Mouse (Mus musculus) NIH3T3 (cell line): ENCODE measurements around the gene Kcnab1.
A peak's percentile ranks its signal among the peaks of the same experiment; 100 is the strongest.

Source experiments
- DNase-seq: peaks from one replicate; pipeline ENCODE4 v3.0.0-alpha.2; 2012; ENCODE audit warnings: low read depth

Kcnab1 gene

DNA sequence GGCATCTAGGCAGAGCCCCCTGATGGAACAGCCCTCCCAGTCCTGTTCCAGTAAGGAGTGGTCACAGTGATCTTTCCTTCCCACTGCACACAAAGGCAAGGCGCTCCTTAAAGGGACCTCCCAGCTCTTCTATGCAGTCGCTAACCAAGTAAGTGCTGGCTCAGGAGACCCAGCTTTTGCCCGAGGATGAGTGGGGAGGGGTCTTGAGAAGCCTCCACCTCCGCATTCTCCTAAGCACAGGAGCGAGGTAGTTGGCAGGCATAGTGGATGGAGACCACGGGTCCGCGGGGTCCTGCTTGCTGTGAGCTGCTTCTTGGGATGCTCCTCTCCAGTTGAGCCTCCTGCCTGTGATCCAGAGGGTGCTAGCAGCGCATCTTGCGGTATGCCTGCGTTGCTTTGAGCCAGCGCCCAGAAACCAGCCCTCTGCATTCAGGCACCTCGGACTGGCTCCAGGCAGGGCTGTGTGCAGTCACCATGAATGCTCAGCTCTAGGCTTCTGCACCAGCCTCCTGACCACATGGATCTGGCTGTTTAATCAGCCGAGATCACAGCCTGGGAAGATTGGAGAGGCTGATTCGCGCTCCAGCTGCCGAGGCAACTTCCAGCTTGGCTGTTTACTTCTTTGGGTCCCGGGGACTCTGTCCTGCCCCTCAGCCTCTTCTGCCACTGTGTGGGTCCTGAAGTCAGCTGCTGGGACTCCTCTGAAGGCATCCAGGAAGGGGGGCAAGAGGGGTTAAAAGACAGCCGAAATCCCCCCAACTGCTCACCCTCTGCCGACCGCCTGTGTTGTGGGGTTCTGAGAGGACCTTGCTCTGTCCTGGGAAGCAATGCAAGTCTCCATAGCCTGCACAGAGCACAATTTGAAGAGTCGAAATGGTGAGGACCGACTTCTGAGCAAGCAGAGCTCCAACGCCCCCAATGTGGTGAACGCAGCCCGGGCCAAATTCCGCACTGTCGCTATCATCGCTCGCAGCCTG is at the start of gene Kcnab1:
Gene Kcnab1, plus strand, starts transcription at position 440 of the 977 bp plus-strand sequence.
- DNase-seq = peak; percentile 68

GRCm38 (mm10) chr3:65088295-65088694 is 20.9 kb upstream of the Kcnab1 start:
- DNase-seq = no peak

- DNase-seq = no peak
These were observed 5.1 kb upstream of the Kcnab1 start for GRCm38 (mm10) chr3:65104117-65104516.

- DNase-seq = no peak
These were observed 1.0 kb downstream of the Kcnab1 start for GRCm38 (mm10) chr3:65110190-65110589.

GRCm38 (mm10) chr3:65111176-65111575 is 2.0 kb downstream of the Kcnab1 start:
- DNase-seq = peak; percentile 34

DNA sequence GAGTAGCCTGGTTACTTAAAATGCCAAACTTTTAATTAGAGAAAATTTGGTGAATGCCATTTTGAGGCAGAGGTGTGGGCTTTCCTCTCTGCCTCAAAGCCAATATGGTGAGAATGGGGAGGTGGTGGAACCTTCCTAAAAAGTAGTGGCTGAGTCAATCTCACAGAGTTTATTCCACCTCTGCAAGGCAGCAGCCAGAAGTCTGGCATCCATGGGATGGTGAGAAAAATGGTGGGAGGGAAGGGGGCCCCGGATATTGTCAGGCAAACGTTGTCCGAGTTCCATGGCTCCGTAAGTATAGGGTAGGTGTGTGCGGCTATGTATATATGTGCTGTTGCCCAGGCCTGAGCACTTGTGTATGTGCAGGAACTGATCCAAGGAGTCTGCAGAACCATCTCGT is 6.0 kb downstream of the Kcnab1 start:
- DNase-seq = no peak

DNA sequence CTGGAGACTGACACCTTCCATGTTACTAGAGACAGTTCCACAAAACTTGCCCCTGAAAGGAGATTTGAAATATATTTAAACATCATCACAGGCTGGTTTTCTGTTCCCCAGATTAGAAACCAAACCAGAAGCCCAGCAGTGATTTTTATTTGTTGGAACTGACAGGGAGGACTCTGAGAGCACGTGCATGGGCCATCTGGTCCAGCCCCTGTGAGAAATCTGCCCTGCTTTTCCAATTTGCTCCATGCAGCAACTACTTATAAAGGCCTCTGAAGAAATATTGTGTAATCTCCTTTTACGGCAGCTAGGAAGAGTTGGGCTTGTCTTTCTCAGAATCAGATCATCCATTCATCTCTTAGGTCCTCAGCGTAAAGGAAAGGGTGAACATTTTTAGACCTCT is 7.8 kb downstream of the Kcnab1 start:
- no peak for DNase-seq

- DNase-seq = no peak
These were observed 8.2 kb downstream of the Kcnab1 start for GRCm38 (mm10) chr3:65117365-65117764.

GRCm38 (mm10) chr3:65124975-65125374 is 15.8 kb downstream of the Kcnab1 start:
- DNase-seq = peak; percentile 72

- no peak for DNase-seq
These were observed 20.4 kb downstream of the Kcnab1 start for GRCm38 (mm10) chr3:65129625-65130024.

DNA sequence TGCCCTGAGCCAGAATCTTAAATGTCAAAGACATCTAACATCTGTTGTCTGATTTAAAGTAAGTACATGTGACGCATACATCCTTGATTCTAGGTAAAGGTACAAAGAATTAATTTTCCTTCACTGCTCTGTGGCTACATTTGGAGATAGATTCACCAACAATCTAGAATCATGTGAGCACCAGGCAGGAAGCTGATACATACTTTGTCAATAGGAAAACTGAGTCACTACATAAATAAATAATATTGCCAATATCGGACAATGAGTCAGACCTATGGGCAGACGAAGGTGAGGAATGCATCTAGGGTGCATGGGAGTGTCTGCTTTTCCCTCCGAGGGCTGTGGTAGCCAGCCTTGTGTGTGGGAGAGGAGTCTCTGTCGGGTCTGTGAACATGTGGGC is 25.7 kb downstream of the Kcnab1 start:
- DNase-seq = peak; percentile 50

GRCm38 (mm10) chr3:65136897-65137296 is 27.7 kb downstream of the Kcnab1 start:
- DNase-seq = peak; percentile 50

DNA sequence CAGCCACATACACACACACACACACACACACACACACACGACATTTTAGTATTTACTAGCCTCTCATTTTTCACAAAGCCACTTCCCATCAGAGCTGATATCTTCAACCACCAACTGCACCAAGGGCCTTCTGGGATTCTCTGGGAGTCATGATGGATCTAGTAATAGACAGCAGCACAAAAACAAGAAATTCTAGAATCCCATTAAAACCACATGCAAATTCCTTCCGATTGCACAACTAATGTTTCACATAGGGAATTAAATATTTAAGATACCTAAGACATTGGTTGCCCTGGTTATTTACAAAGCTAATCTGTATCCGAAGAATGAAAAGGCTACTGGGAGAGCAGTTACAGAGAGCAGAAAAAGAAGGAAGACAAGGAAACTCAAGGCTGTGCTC is 29.6 kb downstream of the Kcnab1 start:
- DNase-seq = peak; percentile 76

- DNase-seq = peak; percentile 31
These were observed 36.0 kb downstream of the Kcnab1 start for GRCm38 (mm10) chr3:65145152-65145551.

DNA sequence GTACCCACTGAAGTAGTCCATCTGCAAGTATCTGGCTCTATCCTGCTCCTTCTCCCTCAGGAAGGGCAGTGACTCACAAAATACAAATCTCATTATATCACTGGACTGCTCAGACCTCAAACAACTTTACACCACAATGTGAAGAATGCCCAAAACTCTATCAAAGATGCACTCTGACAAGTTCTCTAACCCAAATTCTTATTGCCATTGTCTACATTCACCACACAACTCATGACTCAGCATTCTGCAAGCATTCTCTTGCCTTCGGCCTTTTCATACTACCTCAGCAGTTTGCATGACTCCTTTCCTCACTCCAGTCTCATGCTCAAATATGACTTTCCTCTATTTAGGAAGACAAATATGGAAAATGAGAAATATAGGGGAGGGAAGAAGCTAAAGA is 42.6 kb downstream of the Kcnab1 start:
- DNase-seq = peak; percentile 41

DNA sequence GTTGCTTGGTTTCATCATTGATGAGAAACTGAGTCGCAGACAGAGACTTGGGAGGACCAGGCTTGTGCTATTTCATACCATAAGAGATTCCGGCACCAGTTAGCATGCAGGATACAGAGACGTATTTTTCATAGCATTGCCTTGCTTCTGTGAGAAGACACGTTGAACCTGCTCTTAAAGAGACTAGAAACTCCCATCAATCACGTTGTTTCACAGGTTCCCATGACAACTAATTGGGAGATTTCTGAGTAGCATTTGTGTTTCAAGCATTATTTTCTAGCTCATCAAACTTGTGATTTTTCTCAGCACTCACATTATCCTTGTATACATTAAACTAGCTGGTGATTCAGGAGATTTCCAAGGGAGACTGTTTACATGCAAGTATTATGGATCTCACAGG is 63.8 kb downstream of the Kcnab1 start:
- no peak for DNase-seq

DNA sequence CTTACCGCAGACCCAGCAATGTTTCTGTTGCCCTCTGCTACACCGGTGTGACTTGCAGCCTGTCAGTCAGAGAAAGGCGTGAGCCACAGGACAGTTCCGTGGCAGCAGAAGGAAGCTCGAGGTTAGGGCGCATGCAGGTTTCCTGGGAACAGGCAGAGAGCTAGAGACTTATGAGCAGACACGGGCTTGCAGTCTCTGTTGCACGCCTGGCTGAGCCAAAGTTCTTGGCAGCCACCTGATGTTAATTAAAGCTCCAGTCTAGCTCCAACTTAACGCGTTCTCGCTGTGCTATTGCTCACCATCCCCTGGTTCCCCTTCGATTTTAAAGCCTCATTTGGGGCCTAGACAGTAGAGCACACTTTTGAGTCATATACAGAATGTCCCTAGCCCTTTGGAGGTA is 65.4 kb downstream of the Kcnab1 start:
- no peak for DNase-seq

- DNase-seq = no peak
These were observed 66.6 kb downstream of the Kcnab1 start for GRCm38 (mm10) chr3:65175819-65176218.

DNA sequence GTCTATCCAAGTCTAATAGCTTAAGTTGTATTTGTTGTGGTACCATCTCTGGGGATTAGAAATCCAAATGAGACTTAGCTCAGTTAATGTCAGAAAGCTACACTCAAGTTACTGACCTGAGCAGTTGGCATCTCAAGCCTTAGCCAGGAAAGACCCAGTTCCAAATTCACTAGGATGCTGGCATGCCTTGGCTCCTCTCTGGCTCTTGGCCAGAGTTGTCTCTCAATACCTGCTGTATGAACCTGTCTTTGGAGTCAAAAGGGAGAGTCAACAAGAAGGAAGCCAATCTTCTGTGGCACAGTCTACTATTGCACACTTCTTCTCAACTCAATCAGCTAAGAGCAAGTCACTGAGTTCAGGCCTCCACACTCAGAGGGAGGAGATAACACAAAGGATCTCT is 67.7 kb downstream of the Kcnab1 start:
- no peak for DNase-seq

GRCm38 (mm10) chr3:65187833-65188698 is 78.9 kb downstream of the Kcnab1 start:
- DNase-seq = peak; percentile 70

DNA sequence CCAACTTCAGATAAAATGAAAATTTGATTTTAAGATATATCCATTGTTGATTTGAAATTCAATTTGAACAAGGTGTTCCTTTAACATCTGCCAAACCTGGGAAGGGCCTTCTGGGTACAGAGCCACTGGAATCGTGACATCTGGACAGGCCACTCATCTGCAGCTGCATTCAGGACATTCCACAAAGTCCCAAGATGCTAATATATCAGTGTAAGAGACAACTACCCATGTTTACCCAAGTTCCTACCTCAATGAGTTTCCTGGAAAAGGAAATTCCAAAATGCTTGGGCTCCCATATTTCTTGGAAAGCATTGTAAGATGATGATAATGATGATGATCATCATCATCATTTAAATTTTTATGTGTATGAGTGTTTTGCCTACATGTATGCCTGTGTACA is 91.4 kb downstream of the Kcnab1 start:
- no peak for DNase-seq

DNA sequence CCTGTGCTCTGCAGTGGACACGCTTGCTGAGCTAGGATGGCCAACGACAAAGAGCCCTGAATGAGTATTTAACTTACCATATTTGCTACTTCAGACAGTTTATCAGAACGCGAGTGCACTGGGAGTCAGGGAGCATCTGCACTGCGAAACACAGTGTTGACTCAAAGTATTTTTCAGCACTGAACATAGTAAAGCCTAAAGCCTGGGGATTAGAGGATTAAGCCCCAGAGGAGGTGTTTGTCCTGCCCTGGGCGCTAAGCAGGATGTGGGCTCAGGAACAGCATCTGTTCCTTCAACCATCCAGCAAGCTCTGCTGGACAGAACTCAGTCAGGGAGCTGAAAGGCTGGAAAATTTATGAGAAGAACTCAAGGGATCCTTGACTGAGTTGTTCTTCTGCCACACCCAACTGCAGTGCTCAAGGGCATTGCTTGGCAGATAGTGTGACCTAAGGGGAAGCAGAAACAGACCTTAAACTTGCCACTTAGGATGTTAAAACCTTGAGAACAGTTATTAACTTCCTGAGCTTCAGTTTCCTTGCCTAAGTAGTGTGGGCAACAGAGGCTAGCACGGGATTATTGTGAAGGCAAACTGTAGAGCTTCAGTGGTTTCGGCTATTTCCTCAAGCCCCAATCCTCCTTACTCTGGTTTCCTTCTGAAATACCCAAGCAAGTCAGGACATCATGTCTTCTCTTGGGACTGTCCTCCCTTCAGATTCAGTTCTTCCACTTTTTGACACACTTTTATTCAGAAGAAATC is 94.4 kb downstream of the Kcnab1 start:
- DNase-seq = peak; percentile 36
